Mouse (Mus musculus) intestine, embryonic 16.5 days (tissue): ENCODE results near the gene Sptssb. TPM values are rescaled to one million over a fixed set of nuclear protein-coding genes. Genes with fewer than 3 reads are reported as not detected.

Experiments
- ATAC-seq: fragments of 200-750 bp; cut with Nextera tagmentation; 2 replicates; pipeline ENCODE4 v1.8.0; 2017; ENCODE audit warnings: moderate TSS enrichment, moderate library complexity
- H3K27ac ChIP-seq: fragments of 300-500 bp; sonication (generic); 2 replicates; pipeline ENCODE4 v1.5.1; 2014; ENCODE audit warnings: mild to moderate bottlenecking, low read length
- H3K27me3 ChIP-seq: fragments of 300-500 bp; sonication (generic); replicated peaks from 2 replicates; pipeline ENCODE4 v1.6.1; 2014; ENCODE audit warnings: low read length, control low read depth, mixed read lengths; ENCODE audit not compliant: control insufficient read depth, insufficient read depth
- H3K36me3 ChIP-seq: fragments of 300-500 bp; sonication (generic); 2 replicates; pipeline ENCODE4 v1.6.1; 2014; ENCODE audit warnings: low read length, control low read depth; ENCODE audit not compliant: control insufficient read depth, insufficient read depth
- H3K4me1 ChIP-seq: fragments of 300-500 bp; sonication (generic); 2 replicates; pipeline ENCODE4 v1.6.1; 2014; ENCODE audit warnings: low read length, control low read depth, mixed read lengths; ENCODE audit not compliant: control insufficient read depth, insufficient read depth
- H3K4me2 ChIP-seq: fragments of 300-500 bp; sonication (generic); 2 replicates; pipeline ENCODE4 v1.6.1; 2014; ENCODE audit warnings: low read depth, low read length, control low read depth
- H3K4me3 ChIP-seq: fragments of 300-500 bp; sonication (generic); 2 replicates; pipeline ENCODE4 v1.5.1; 2014; ENCODE audit warnings: mild to moderate bottlenecking, low read length
- H3K9ac ChIP-seq: fragments of 300-500 bp; sonication (generic); 2 replicates; pipeline ENCODE4 v1.6.1; 2014; ENCODE audit warnings: low read depth, low read length
- H3K9me3 ChIP-seq: fragments of 300-500 bp; sonication (generic); 2 replicates; pipeline ENCODE4 v1.6.1; 2016; ENCODE audit warnings: low read length, control low read depth; ENCODE audit not compliant: control insufficient read depth
- WGBS: fragments of 180-500 bp; shearing (Covaris S2); extraction: QIAGEN DNeasy Blood & Tissue Kit; methylation state at CpG from one replicate; pipeline ENCODE4 v1.1.7; 2014; 5-methylcytosine and 5-hydroxymethylcytosine counted together
- polyA plus RNA-seq: library from polyadenylated mRNA; unstranded; fragments of >200 nt; fragmentation: Nextera tagmentation; extraction: Ambion mirVana; gene quantifications from 2 replicates; pipeline ENCODE4 v1.2.1, GENCODE M21; 2015

Gene Sptssb
- polyA plus RNA-seq, 1 experiment from 2014 or later, result 8.0 TPM

DNA sequence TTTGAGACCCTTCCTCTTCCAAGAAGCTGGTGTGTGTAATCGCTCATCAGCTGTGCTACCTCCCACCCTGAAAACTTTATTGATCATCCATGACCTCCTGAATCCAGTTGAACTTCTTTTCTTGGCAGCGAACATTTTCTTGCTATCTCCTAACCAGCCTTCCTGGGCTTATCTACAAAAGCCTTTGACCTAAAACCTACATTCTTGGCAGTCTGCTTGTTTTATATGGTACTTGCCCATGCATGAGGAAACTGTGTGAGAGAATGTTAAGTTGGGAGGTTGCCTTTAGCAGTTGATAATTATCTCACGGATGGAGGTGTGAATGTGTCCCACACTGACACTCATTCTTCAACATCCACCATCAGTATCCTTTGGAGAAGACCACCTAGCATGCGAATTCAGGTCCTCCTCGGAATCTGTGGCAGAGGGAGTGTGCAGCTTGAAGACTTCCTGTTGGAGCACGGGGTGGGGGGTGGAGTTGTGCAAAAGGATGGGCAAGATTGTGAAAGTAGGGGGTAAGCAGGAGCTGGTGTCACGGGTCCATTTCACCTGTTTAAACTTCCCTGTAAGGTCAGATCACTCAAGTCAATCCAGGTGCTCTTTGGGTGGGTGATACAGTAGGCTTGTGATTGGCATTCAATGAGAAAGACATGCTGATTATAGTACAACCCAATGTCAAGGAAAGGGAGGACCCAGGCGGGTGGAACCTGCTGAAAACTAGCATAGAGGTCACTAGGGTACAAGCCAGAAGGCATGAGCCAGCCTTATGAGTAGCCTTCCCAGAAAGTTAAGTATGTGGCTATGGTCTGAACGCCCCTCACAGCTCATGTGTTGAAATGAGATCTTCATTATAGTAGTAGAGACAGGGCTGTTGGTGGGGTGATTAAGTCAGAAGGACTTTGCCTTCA is 32.7 kb upstream of the Sptssb start:
- WGBS, result 71% methylated on average over 9 of the region's 9 CpGs
- H3K9me3 ChIP-seq, result no peaks in the 10 kb centered on the region
- no peak overlapping the region for H3K27ac ChIP-seq

DNA sequence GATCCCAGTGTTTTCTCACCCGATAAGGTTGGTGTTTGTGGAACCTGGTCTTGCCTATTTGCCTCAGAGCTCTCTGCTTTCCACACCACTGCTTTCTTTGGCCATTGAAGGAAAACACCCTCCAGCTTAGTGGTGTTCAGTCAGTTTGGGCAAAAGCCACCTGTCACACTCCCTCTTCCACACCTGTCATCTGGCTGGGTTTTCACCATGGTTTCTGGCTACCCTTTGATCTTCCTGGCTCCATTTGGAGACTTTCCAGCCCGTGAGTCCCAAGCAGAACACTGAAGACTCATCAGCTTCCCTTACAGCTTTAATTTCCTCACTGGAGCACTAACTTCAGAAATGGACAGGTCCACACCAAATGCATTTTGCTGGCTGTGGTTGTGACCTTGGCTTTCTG is 26.1 kb upstream of the Sptssb start:
- Histone ChIP-seq H3K9ac (no peak overlapping the region), H3K4me1 (no peaks in the 10 kb centered on the region), H3K36me3 (no peaks in the 10 kb centered on the region), H3K4me3 (no peak overlapping the region), H3K27me3 (no peaks in the 10 kb centered on the region), H3K4me2 (no peak overlapping the region), H3K9me3 (no peaks in the 10 kb centered on the region), H3K27ac (no peak overlapping the region)
- ATAC-seq, result no peak
- WGBS, result 82% methylated on average over 2 of the region's 2 CpGs

More for the DNA sequence above, 32.7 kb upstream of the Sptssb start:
- no peaks in the 10 kb centered on the region for H3K36me3 ChIP-seq
- H3K4me2 ChIP-seq, result no peak overlapping the region
- 0 out of 2 replicates have a peak, but pooled peaks cover 3% of the 10 kb centered on the region for H3K4me1 ChIP-seq
- no peak overlapping the region for H3K4me3 ChIP-seq
- peak; percentile 81 for ATAC-seq
- no peaks in the 10 kb centered on the region for H3K27me3 ChIP-seq
- no peak overlapping the region for H3K9ac ChIP-seq

- Histone ChIP-seq H3K27me3 (no peaks in the 10 kb centered on the region), H3K9me3 (no peaks in the 10 kb centered on the region), H3K4me2 (no peak overlapping the region), H3K4me3 (no peak overlapping the region), H3K9ac (no peak overlapping the region), H3K4me1 (no peaks in the 10 kb centered on the region), H3K27ac (no peak overlapping the region), H3K36me3 (no peaks in the 10 kb centered on the region)
- ATAC-seq, result no peak
- 83% methylated on average over 1 of the region's 1 CpGs for WGBS
Measured at GRCm38 (mm10) chr3:69883710-69884109, 24.0 kb upstream of the Sptssb start.

DNA sequence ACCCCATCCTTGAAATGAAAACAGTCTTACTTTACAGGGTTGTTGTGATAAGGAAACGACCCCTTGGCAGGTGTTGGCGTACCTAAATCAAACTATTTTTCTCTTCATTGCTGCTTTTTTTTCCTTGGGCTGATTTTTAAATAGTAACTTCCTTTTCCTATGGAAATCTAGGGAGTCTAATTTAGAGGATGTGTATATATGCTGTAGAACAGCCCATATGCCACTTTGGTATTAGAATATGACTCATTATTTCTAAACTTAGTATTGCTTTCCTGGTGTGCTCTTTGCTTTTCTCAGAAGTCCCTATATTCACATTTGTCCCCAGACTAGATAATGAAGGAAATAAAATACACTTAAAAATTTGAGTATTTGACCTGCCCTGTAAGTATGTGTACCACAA is 17.8 kb upstream of the Sptssb start:
- Histone ChIP-seq H3K4me1 (no peaks in the 10 kb centered on the region), H3K27ac (no peak overlapping the region), H3K36me3 (no peaks in the 10 kb centered on the region), H3K27me3 (no peaks in the 10 kb centered on the region), H3K4me3 (no peak overlapping the region), H3K9ac (no peak overlapping the region), H3K4me2 (no peak overlapping the region), H3K9me3 (no peaks in the 10 kb centered on the region)
- 73% methylated on average over 2 of the region's 2 CpGs for WGBS
- no peak for ATAC-seq

DNA sequence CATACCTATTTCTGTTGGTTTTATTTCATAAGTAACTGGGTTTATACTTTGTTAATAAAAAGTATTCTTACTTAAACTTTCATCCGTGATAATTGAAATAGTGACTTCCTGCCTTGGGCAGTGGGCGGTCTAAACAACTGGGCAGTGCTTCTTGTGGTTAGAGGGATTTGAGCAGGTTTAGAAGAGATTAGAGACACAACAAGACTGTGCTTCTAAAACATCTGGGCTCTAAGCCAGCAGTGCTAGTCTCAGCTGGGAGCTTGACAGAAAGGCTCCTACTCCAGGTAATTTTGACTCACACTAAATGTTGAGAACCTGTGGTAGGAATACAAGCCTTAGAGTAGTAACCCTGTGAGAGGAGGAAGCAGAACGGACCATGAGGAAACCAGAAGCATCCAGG is 15.0 kb upstream of the Sptssb start:
- Histone ChIP-seq H3K4me2 (no peak overlapping the region), H3K27ac (no peak overlapping the region), H3K4me3 (no peak overlapping the region), H3K36me3 (no peaks in the 10 kb centered on the region), H3K9me3 (no peaks in the 10 kb centered on the region), H3K9ac (no peak overlapping the region), H3K4me1 (no peaks in the 10 kb centered on the region), H3K27me3 (no peaks in the 10 kb centered on the region)
- WGBS, result 77% methylated on average over 3 of the region's 3 CpGs
- no peak for ATAC-seq

GRCm38 (mm10) chr3:69872661-69873327 is 13.1 kb upstream of the Sptssb start:
- H3K27ac ChIP-seq, result no peak overlapping the region
- no peaks in the 10 kb centered on the region for H3K9me3 ChIP-seq
- no peaks in the 10 kb centered on the region for H3K36me3 ChIP-seq
- H3K4me3 ChIP-seq, result no peak overlapping the region
- no peaks in the 10 kb centered on the region for H3K27me3 ChIP-seq
- WGBS, result 66% methylated on average over 6 of the region's 6 CpGs
- ATAC-seq, result peak; percentile 79
- no peak overlapping the region for H3K9ac ChIP-seq
- H3K4me2 ChIP-seq, result no peak overlapping the region
- H3K4me1 ChIP-seq, result no peaks in the 10 kb centered on the region

DNA sequence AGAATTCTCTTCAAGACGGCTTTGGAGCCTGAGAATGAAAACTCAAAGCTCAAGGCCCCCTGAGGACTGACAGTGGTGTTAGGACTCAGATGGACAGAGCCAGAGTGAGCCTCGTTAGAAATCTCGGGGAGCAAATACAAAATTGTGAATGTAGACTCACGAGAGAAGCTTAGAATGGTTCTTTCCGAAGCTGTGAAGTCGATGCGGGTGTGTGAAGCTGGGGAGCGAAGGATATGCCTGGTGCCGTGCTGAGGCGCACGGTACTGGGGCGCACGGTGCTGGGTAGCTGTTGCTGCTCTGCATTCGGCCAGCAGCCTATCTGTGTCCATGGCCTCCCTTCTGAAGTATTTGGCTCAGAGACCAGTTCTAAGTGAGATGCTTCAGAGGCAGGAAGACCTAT is 11.4 kb upstream of the Sptssb start:
- WGBS, result 90% methylated on average over 14 of the region's 14 CpGs
- H3K27ac ChIP-seq, result no peak overlapping the region

DNA sequence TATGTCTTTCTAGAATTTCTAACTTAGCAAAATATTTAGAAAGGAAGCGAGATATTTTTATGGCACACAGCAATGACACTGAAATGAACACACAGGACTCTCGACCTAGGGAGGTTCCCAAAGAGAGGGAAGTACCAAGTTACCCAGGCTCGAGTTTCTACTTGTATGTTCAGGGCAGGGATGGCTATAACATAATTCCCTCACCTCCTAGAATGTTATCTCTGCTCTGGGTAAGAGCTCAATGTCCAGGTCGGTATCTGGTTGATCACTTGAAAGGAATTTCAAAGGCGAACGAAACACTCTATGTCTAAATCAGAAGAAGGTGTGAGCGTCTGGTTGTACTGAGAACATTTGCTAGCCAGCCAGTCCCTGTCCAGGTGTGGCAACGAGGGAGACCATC is 10.0 kb upstream of the Sptssb start:
- Histone ChIP-seq H3K36me3 (no peaks in the 10 kb centered on the region), H3K27me3 (no peaks in the 10 kb centered on the region), H3K4me2 (no peak overlapping the region), H3K27ac (no peak overlapping the region), H3K4me1 (no peaks in the 10 kb centered on the region), H3K9ac (no peak overlapping the region), H3K4me3 (no peak overlapping the region), H3K9me3 (no peaks in the 10 kb centered on the region)
- ATAC-seq, result peak; percentile 70
- WGBS, result 53% methylated on average over 8 of the region's 8 CpGs

More for the DNA sequence above, 11.4 kb upstream of the Sptssb start:
- Histone ChIP-seq H3K27me3 (no peaks in the 10 kb centered on the region), H3K4me3 (no peak overlapping the region), H3K4me1 (no peaks in the 10 kb centered on the region), H3K9me3 (no peaks in the 10 kb centered on the region), H3K4me2 (no peak overlapping the region), H3K36me3 (no peaks in the 10 kb centered on the region), H3K9ac (no peak overlapping the region)
- ATAC-seq, result no peak

DNA sequence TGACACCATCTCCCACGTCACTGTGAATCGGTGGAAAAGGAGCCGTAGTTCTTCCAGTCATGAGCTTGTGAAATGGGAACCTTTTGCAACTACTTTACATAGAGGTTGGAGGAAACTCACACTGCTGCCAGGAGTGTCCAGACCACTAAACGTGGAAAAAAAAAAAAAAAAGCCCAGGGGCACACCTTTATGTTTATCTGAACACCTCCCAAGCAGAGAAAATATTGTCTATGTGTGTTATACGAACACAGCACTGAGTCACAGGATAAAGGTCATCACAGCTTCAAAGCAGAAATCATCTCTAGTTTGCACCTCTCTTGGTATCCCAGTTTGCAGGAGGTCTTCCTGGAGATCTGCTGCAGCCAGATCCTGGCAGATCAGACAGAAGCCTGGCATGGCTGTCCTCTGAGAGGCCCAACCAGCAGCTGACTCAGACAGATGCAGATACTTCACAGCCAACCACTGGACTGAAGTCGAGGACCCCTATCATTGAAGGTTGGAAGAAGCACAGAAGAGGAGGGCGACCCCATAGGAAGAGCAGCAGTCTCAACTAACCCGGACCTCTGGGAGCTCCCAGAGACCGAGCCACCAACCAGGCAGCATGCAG is 2.2 kb upstream of the Sptssb start:
- H3K9me3 ChIP-seq, result no peaks in the 10 kb centered on the region
- peak overlapping the region; percentile 93 for H3K4me2 ChIP-seq
- no peaks in the 10 kb centered on the region for H3K36me3 ChIP-seq
- H3K27ac ChIP-seq, result no peak overlapping the region
- ATAC-seq, result peak; percentile 26; the same call in 1 of the 2 replicates
- peak overlapping the region; percentile 56 for H3K4me3 ChIP-seq
- peaks cover 14% of the 10 kb centered on the region for H3K4me1 ChIP-seq
- 38% methylated on average over 9 of the region's 9 CpGs for WGBS
- no peaks in the 10 kb centered on the region for H3K27me3 ChIP-seq
- H3K9ac ChIP-seq, result no peak overlapping the region
